Mouse (Mus musculus): Measurements from ENCODE around the gene Slc25a22. TPM values are rescaled to one million over a fixed set of nuclear protein-coding genes. Genes with fewer than 3 reads are reported as not detected.
A peak's percentile ranks its signal among the peaks of the same experiment; 100 is the strongest.

The Slc25a22 gene
- total and polyA plus RNA-seq, 3 experiments: 6.5 to 31.5 (median 16.1) TPM

- H3K36me3 ChIP-seq (replicated peaks in 1 of 2; ENCODE audit: control insufficient read depth in 1 of 2, insufficient read depth in 1 of 2, low read length in 1 of 2): peaks cover 27 to 46% of the 10 kb centered on the region in 2 experiments
- peaks cover 17% of the 10 kb centered on the region for H3K79me2 ChIP-seq (replicated peaks; ENCODE audit: control insufficient read depth, extremely low read depth, insufficient read depth, poor library complexity, severe bottlenecking)
- peak overlapping the region; percentile 97; the same call in 1 of the 2 replicates for H3K4me2 ChIP-seq (ENCODE audit: insufficient read depth, low read depth, poor library complexity, severe bottlenecking)
- dilution Hi-C loops (cut with MboI; ENCODE audit: extremely low pct_ligation_motif_present, extremely low pct_unique_long_range_greater_than_20kb, low sequenced_read_pairs) (no loop called here), in situ Hi-C loops (cut with MboI; ENCODE audit: low pct_ligation_motif_present, low pct_unique_long_range_greater_than_20kb, low sequenced_read_pairs) (no loop called here)
- TF ChIP-seq USF1 (IDR thresholded peaks at IDR 0.05; ENCODE audit: low read depth, low read length) (no peak), CHD1 (IDR thresholded peaks at IDR 0.05; ENCODE audit: low read depth, low read length) (no peak), KAT2A (IDR thresholded peaks at IDR 0.05; ENCODE audit: insufficient replicate concordance, low read length) (no peak), ZC3H11A (IDR thresholded peaks at IDR 0.05; ENCODE audit: low read depth, low read length) (no peak), POLR2A (IDR thresholded peaks at IDR 0.05; ENCODE audit: low read depth, low read length) (no peak), UBTF (IDR thresholded peaks at IDR 0.05; ENCODE audit: low read depth, low read length) (no peak), NELFE (IDR thresholded peaks at IDR 0.05; ENCODE audit: low read depth, low read length) (no peak), ELF1 (IDR thresholded peaks at IDR 0.05; ENCODE audit: low read depth, low read length) (no peak), CHD2 (IDR thresholded peaks at IDR 0.05; ENCODE audit: low read length) (no peak), MYC (IDR thresholded peaks at IDR 0.05; ENCODE audit: low read depth, low read length) (no peak), MEF2A (IDR thresholded peaks at IDR 0.05; ENCODE audit: borderline replicate concordance, low read depth, low read length) (no peak), PAX5 (IDR thresholded peaks at IDR 0.05; ENCODE audit: low read length) (no peak), RAD21 (IDR thresholded peaks at IDR 0.05; ENCODE audit: low read depth, low read length) (no peak), EP300 (IDR thresholded peaks at IDR 0.05; ENCODE audit: low read length) (no peak), ETS1 (conservative IDR thresholded peaks at IDR 0.05; ENCODE audit: low read depth, low read length) (no peak), IRF4 (IDR thresholded peaks at IDR 0.05; ENCODE audit: low read depth, low read length) (no peak), BHLHE40 (IDR thresholded peaks at IDR 0.05; ENCODE audit: low read depth, low read length) (no peak), JUN (IDR thresholded peaks at IDR 0.05; ENCODE audit: insufficient read depth, low read depth, low read length) (no peak), CTCF (conservative IDR thresholded peaks at IDR 0.05 in 1 of 2, IDR thresholded peaks at IDR 0.05 in 1 of 2; ENCODE audit: low read depth in 2 of 2, low read length in 2 of 2) (no peak)
- H3K27me3 ChIP-seq (replicated peaks): no peaks in the 10 kb centered on the region
- H3K4me1 ChIP-seq (ENCODE audit: control insufficient read depth in 1 of 2, insufficient read depth in 2 of 2): peaks cover 29 to 55% of the 10 kb centered on the region in 2 experiments
- peak overlapping the region; percentile 48; the same call in 1 of the 2 replicates for H3K27ac ChIP-seq (ENCODE audit: insufficient read depth, low read depth)
- H3K4me3 ChIP-seq (replicated peaks in 1 of 3; ENCODE audit: low read depth in 2 of 3, low read length in 2 of 3, poor library complexity in 1 of 3): peak overlapping the region in 1 of 3 experiments; percentile 79
- H3K9ac ChIP-seq (ENCODE audit: insufficient read depth, low read depth): peak overlapping the region; percentile 62
- DNase-seq (ENCODE audit: extremely low read depth): no peak
- no peaks in the 10 kb centered on the region for H3K9me3 ChIP-seq (replicated peaks; ENCODE audit: low read length)
These were observed 31.7 kb upstream of the Slc25a22 start for GRCm38 (mm10) chr7:141469352-141469751.

GRCm38 (mm10) chr7:141468522-141469211 lies 31.0 kb upstream of the Slc25a22 start:
- dilution Hi-C loops (cut with MboI; ENCODE audit: extremely low pct_ligation_motif_present, extremely low pct_unique_long_range_greater_than_20kb, low sequenced_read_pairs) (no loop called here), in situ Hi-C loops (cut with MboI; ENCODE audit: low pct_ligation_motif_present, low pct_unique_long_range_greater_than_20kb, low sequenced_read_pairs) (no loop called here)
- H3K79me2 ChIP-seq (replicated peaks; ENCODE audit: control insufficient read depth, extremely low read depth, insufficient read depth, poor library complexity, severe bottlenecking): peaks cover 10% of the 10 kb centered on the region
- H3K36me3 ChIP-seq (replicated peaks in 1 of 2; ENCODE audit: control insufficient read depth in 1 of 2, insufficient read depth in 1 of 2, low read length in 1 of 2): peaks cover 27 to 45% of the 10 kb centered on the region in 2 experiments
- H3K9me3 ChIP-seq (replicated peaks; ENCODE audit: low read length): no peaks in the 10 kb centered on the region
- H3K4me1 ChIP-seq (ENCODE audit: control insufficient read depth in 1 of 2, insufficient read depth in 2 of 2): peaks cover 28 to 56% of the 10 kb centered on the region in 2 experiments
- peak overlapping the region; percentile 48 for H3K27ac ChIP-seq (ENCODE audit: insufficient read depth, low read depth)
- H3K4me2 ChIP-seq (ENCODE audit: insufficient read depth, low read depth, poor library complexity, severe bottlenecking): peak overlapping the region; percentile 97
- peak overlapping the region; percentile 29 to 79 (median 67) for H3K4me3 ChIP-seq (replicated peaks in 1 of 3; ENCODE audit: low read depth in 2 of 3, low read length in 2 of 3, poor library complexity in 1 of 3)
- peak; percentile 90 for DNase-seq (ENCODE audit: extremely low read depth)
- no peaks in the 10 kb centered on the region for H3K27me3 ChIP-seq (replicated peaks)
- peak overlapping the region; percentile 62 for H3K9ac ChIP-seq (ENCODE audit: insufficient read depth, low read depth)
- TF ChIP-seq MEF2A (IDR thresholded peaks at IDR 0.05; ENCODE audit: borderline replicate concordance, low read depth, low read length): no peak
- TF ChIP-seq TBP (conservative IDR thresholded peaks at IDR 0.05; ENCODE audit: low read depth, low read length): 0 out of 2 replicates have a peak, but pooled peaks have one; percentile 17
- TF ChIP-seq ZMIZ1 (IDR thresholded peaks at IDR 0.05; ENCODE audit: low read depth, low read length): no peak
- TF ChIP-seq SMC3 (IDR thresholded peaks at IDR 0.05; ENCODE audit: low read depth, low read length): no peak; the same call in 1 of the 2 replicates
- TF ChIP-seq USF2 (conservative IDR thresholded peaks at IDR 0.05; ENCODE audit: low read depth, low read length): no peak
- no peak for TF ChIP-seq JUND (conservative IDR thresholded peaks at IDR 0.05; ENCODE audit: low read depth, low read length)
- TF ChIP-seq SIN3A (IDR thresholded peaks at IDR 0.05; ENCODE audit: low read length): peak; percentile 87
- TF ChIP-seq NELFE (IDR thresholded peaks at IDR 0.05; ENCODE audit: low read depth, low read length): no peak; the same call in 1 of the 2 replicates
- no peak for TF ChIP-seq ZNF384 (IDR thresholded peaks at IDR 0.05; ENCODE audit: low read depth, low read length)
- TF ChIP-seq IRF4 (IDR thresholded peaks at IDR 0.05; ENCODE audit: low read depth, low read length): 0 out of 2 replicates have a peak, but pooled peaks have one; percentile 28
- TF ChIP-seq USF1 (IDR thresholded peaks at IDR 0.05; ENCODE audit: low read depth, low read length): no peak
- no peak for TF ChIP-seq UBTF (IDR thresholded peaks at IDR 0.05; ENCODE audit: low read depth, low read length)
- TF ChIP-seq MXI1 (IDR thresholded peaks at IDR 0.05; ENCODE audit: low read depth, low read length): peak; percentile 67; the same call in 1 of the 2 replicates
- no peak for TF ChIP-seq MAFK (IDR thresholded peaks at IDR 0.05; ENCODE audit: insufficient replicate concordance, low read length)
- TF ChIP-seq RAD21 (IDR thresholded peaks at IDR 0.05; ENCODE audit: low read depth, low read length): peak; percentile 11; the same call in 1 of the 2 replicates
- no peak for TF ChIP-seq POLR2AphosphoS2 (IDR thresholded peaks at IDR 0.05; ENCODE audit: low read depth, low read length)
- no peak for TF ChIP-seq JUN (IDR thresholded peaks at IDR 0.05; ENCODE audit: insufficient read depth, low read depth, low read length)
- TF ChIP-seq ETS1 (conservative IDR thresholded peaks at IDR 0.05; ENCODE audit: low read depth, low read length): no peak
- no peak for TF ChIP-seq ZKSCAN1 (IDR thresholded peaks at IDR 0.05; ENCODE audit: borderline replicate concordance, low read depth, low read length)
- TF ChIP-seq POLR2A (IDR thresholded peaks at IDR 0.05; ENCODE audit: low read depth, low read length): peak; percentile 49

Measured in CH12.LX (cell line).